Mouse (Mus musculus) liver, adult 2 months (tissue): ENCODE data around the gene Adap2. TPM values are rescaled to one million over a fixed set of nuclear protein-coding genes. Genes with fewer than 3 reads are reported as not detected.

ENCODE experiments used
- DNase-seq: peaks from one replicate; pipeline ENCODE4 v3.0.0-alpha.2; 2011; ENCODE audit warnings: low read depth, low spot score; ENCODE audit errors: extremely low read depth
- H3K27ac ChIP-seq: fragments of 200-500 bp; replicated peaks from 2 replicates; pipeline ENCODE4 v1.5.1; 2012; ENCODE audit warnings: low read depth, mild to moderate bottlenecking, control low read depth, inconsistent platforms, low read length; ENCODE audit not compliant: insufficient read depth
- H3K27me3 ChIP-seq: fragments of 200-500 bp; 2 replicates; pipeline ENCODE4 v1.6.1; 2012; ENCODE audit warnings: mild to moderate bottlenecking, moderate library complexity, low read length, inconsistent platforms; ENCODE audit not compliant: control insufficient read depth, insufficient read depth
- H3K36me3 ChIP-seq: fragments of 200-500 bp; 2 replicates; pipeline ENCODE4 v1.6.1; 2012; ENCODE audit warnings: low read length, inconsistent platforms; ENCODE audit not compliant: control insufficient read depth, insufficient read depth
- H3K4me1 ChIP-seq: fragments of 200-500 bp; 2 replicates; pipeline ENCODE4 v1.6.1; 2011; ENCODE audit warnings: low read length; ENCODE audit not compliant: control insufficient read depth, insufficient read depth
- H3K4me3 ChIP-seq: fragments of 200-500 bp; 2 replicates; pipeline ENCODE4 v1.5.1; 2011; ENCODE audit warnings: low read depth, mild to moderate bottlenecking, control low read depth, low read length, moderate library complexity; ENCODE audit not compliant: insufficient read depth
- H3K79me2 ChIP-seq: fragments of 200-500 bp; 2 replicates; pipeline ENCODE4 v1.6.1; 2012; ENCODE audit warnings: inconsistent platforms, mild to moderate bottlenecking, low read length, moderate library complexity; ENCODE audit not compliant: control insufficient read depth, insufficient read depth
- H3K9ac ChIP-seq: fragments of 200-500 bp; 2 replicates; pipeline ENCODE4 v1.6.1; 2012; ENCODE audit warnings: low read depth, mild to moderate bottlenecking, control low read depth, inconsistent platforms, low read length
- CTCF ChIP-seq: fragments of 200-500 bp; IDR thresholded peaks from 2 replicates; pipeline ENCODE4 v1.5.1; 2011; ENCODE audit warnings: low read depth, low read length, control low read depth
- POLR2A ChIP-seq: fragments of 200-500 bp; IDR thresholded peaks from 2 replicates; pipeline ENCODE4 v1.6.1; 2011; ENCODE audit warnings: low read length, control low read depth; ENCODE audit not compliant: insufficient read depth; ENCODE audit errors: extremely low read depth
- WGBS: fragments of 180-500 bp; shearing (Covaris S2); methylation state at CpG from one replicate; pipeline ENCODE4 v1.1.7; 2018; 5-methylcytosine and 5-hydroxymethylcytosine counted together
- polyA plus RNA-seq: library from polyadenylated mRNA; depleted of rRNA; stranded (reverse); fragments of >200 nt; gene quantifications from 2 replicates; pipeline ENCODE4 v1.2.3, GENCODE M21; 2012
- total RNA-seq: library from RNA; depleted of rRNA; stranded (reverse); fragments of >200 nt; gene quantifications from 2 replicates; pipeline ENCODE4 v1.2.3, GENCODE M21; 2014

The Adap2 gene
- total and polyA plus RNA-seq, 2 experiments, result 27.3 to 32.1 TPM

- H3K27ac ChIP-seq, result no peak overlapping the region
- H3K79me2 ChIP-seq, result no peaks in the 10 kb centered on the region
- peaks cover 2% of the 10 kb centered on the region; the same call in 1 of the 2 replicates for H3K36me3 ChIP-seq
- TF ChIP-seq CTCF (no peak), POLR2A (no peak)
- no peak overlapping the region for H3K4me3 ChIP-seq
- no peak overlapping the region for H3K9ac ChIP-seq
- DNase-seq, result no peak
- H3K27me3 ChIP-seq, result no peaks in the 10 kb centered on the region
- H3K4me1 ChIP-seq, result no peaks in the 10 kb centered on the region
- WGBS, result 86% methylated on average over 13 of the region's 13 CpGs
These were observed 17.1 kb upstream of the Adap2 start for GRCm38 (mm10) chr11:80136786-80137185.

- no peak overlapping the region for H3K9ac ChIP-seq
- no peak overlapping the region for H3K4me3 ChIP-seq
- no peaks in the 10 kb centered on the region for H3K79me2 ChIP-seq
- peaks cover 2% of the 10 kb centered on the region; the same call in 1 of the 2 replicates for H3K36me3 ChIP-seq
- DNase-seq, result no peak
- peaks cover 2% of the 10 kb centered on the region; the same call in 1 of the 2 replicates for H3K4me1 ChIP-seq
- WGBS, result 86% methylated on average over 5 of the region's 5 CpGs
- TF ChIP-seq POLR2A (no peak), CTCF (no peak)
- H3K27me3 ChIP-seq, result no peaks in the 10 kb centered on the region
- no peak overlapping the region for H3K27ac ChIP-seq
These were observed 16.1 kb upstream of the Adap2 start for GRCm38 (mm10) chr11:80137773-80138172.

- peaks cover 14% of the 10 kb centered on the region for H3K4me1 ChIP-seq
- no peaks in the 10 kb centered on the region; the same call in 1 of the 2 replicates for H3K79me2 ChIP-seq
- DNase-seq, result peak; percentile 82
- peaks cover 2% of the 10 kb centered on the region; the same call in 1 of the 2 replicates for H3K36me3 ChIP-seq
- H3K4me3 ChIP-seq, result peak within 1 kb of the TSS; percentile 78
- WGBS, result under 1% methylated on average over 40 of the region's 40 CpGs
- H3K9ac ChIP-seq, result peak within 1 kb of the TSS; percentile 88
- peak within 1 kb of the TSS; percentile 91 for H3K27ac ChIP-seq
- TF ChIP-seq POLR2A, result peak; percentile 91
- TF ChIP-seq CTCF, result no peak
- H3K27me3 ChIP-seq, result no peaks in the 10 kb centered on the region
These were observed 11.9 kb upstream of the Adap2 start, which contains the start of gene Tefm for GRCm38 (mm10) chr11:80141825-80142521. Gene Tefm, minus strand, starts transcription at chr11:80142175.

GRCm38 (mm10) chr11:80142872-80143271 is 11.0 kb upstream of the Adap2 start:
- no peaks in the 10 kb centered on the region; the same call in 1 of the 2 replicates for H3K79me2 ChIP-seq
- 47% methylated on average over 8 of the region's 8 CpGs for WGBS
- 0 out of 2 replicates have a peak overlapping the region, but pooled peaks have one; percentile 4 for H3K9ac ChIP-seq
- no peak for TF ChIP-seq CTCF
- TF ChIP-seq POLR2A, result no peak
- peaks cover 2% of the 10 kb centered on the region; the same call in 1 of the 2 replicates for H3K36me3 ChIP-seq
- DNase-seq, result no peak
- H3K4me1 ChIP-seq, result peaks cover 14% of the 10 kb centered on the region
- no peak overlapping the region for H3K4me3 ChIP-seq
- H3K27ac ChIP-seq, result 0 out of 2 replicates have a peak overlapping the region, but pooled peaks have one; percentile 24
- no peaks in the 10 kb centered on the region for H3K27me3 ChIP-seq

- Histone ChIP-seq H3K27ac (peak overlapping the region; percentile 95), H3K79me2 (no peaks in the 10 kb centered on the region; the same call in 1 of the 2 replicates), H3K4me3 (no peak overlapping the region), H3K36me3 (no peaks in the 10 kb centered on the region), H3K27me3 (no peaks in the 10 kb centered on the region), H3K9ac (peak overlapping the region; percentile 61), H3K4me1 (peaks cover 14% of the 10 kb centered on the region)
- TF ChIP-seq POLR2A (0 out of 2 replicates have a peak, but pooled peaks have one; percentile 5), CTCF (no peak)
- peak; percentile 90 for DNase-seq
- 2% methylated on average over 10 of the region's 10 CpGs for WGBS
These were observed 8.1 kb upstream of the Adap2 start for GRCm38 (mm10) chr11:80145787-80146275.
